Mouse (Mus musculus) midbrain, postnatal 0 days (tissue): ENCODE results near the gene Tnnt1. TPM values are rescaled to one million over a fixed set of nuclear protein-coding genes. Genes with fewer than 3 reads are reported as not detected.

Experiments used
- ATAC-seq: fragments of 200-750 bp; cut with Nextera tagmentation; 2 replicates; pipeline ENCODE4 v1.8.0; 2017; ENCODE audit warnings: moderate number of reproducible peaks, mild to moderate bottlenecking, moderate TSS enrichment, moderate library complexity; ENCODE audit not compliant: low FRiP score
- DNase-seq: peaks from one replicate; pipeline ENCODE4 v3.0.0-alpha.2; 2015; ENCODE audit warnings: low spot score
- H3K27ac ChIP-seq: fragments of 300-500 bp; sonication (generic); 2 replicates; pipeline ENCODE4 v1.5.1; 2014; ENCODE audit warnings: low read depth, mild to moderate bottlenecking, low read length, mixed read lengths
- H3K27me3 ChIP-seq: fragments of 300-500 bp; sonication (generic); 2 replicates; pipeline ENCODE4 v1.6.1; 2014; ENCODE audit warnings: low read length, control low read depth, mixed read lengths; ENCODE audit not compliant: insufficient read depth
- H3K36me3 ChIP-seq: fragments of 300-500 bp; sonication (generic); 2 replicates; pipeline ENCODE4 v1.6.1; 2014; ENCODE audit warnings: low read length, control low read depth, mixed read lengths; ENCODE audit not compliant: insufficient read depth
- H3K4me1 ChIP-seq: fragments of 300-500 bp; sonication (generic); 2 replicates; pipeline ENCODE4 v1.6.1; 2014; ENCODE audit warnings: mild to moderate bottlenecking, control low read depth, antibody characterized with exemption, low read length, mixed read lengths; ENCODE audit not compliant: insufficient read depth
- H3K4me2 ChIP-seq: fragments of 300-500 bp; sonication (generic); 2 replicates; pipeline ENCODE4 v1.6.1; 2014; ENCODE audit warnings: low read depth, mild to moderate bottlenecking, low read length, mixed read lengths; ENCODE audit not compliant: poor library complexity, severe bottlenecking
- H3K4me3 ChIP-seq: fragments of 300-500 bp; sonication (generic); 2 replicates; pipeline ENCODE4 v1.5.1; 2014; ENCODE audit warnings: low read depth, mild to moderate bottlenecking, low read length, moderate library complexity
- H3K9ac ChIP-seq: fragments of 300-500 bp; sonication (generic); replicated peaks from 2 replicates; pipeline ENCODE4 v1.6.1; 2014; ENCODE audit warnings: mild to moderate bottlenecking, low read length, moderate library complexity, mixed read lengths; ENCODE audit not compliant: poor library complexity, severe bottlenecking
- H3K9me3 ChIP-seq: fragments of 300-500 bp; sonication (generic); 2 replicates; pipeline ENCODE4 v1.6.1; 2016; ENCODE audit warnings: low read length, control low read depth
- CTCF ChIP-seq: IDR thresholded peaks from 2 replicates; pipeline ENCODE4 v1.5.1; 2016; ENCODE audit warnings: antibody characterized with exemption, mild to moderate bottlenecking
- WGBS: fragments of 180-500 bp; shearing (Covaris S2); extraction: QIAGEN DNeasy Blood & Tissue Kit; methylation state at CpG from one replicate; pipeline ENCODE4 v1.1.7; 2014; 5-methylcytosine and 5-hydroxymethylcytosine counted together
- polyA plus RNA-seq: library from polyadenylated mRNA; unstranded; fragments of >200 nt; fragmentation: Nextera tagmentation; extraction: Ambion mirVana; gene quantifications from 2 replicates; pipeline ENCODE4 v1.2.1, GENCODE M21; 2015
- total RNA-seq: library from RNA; depleted of rRNA; stranded (reverse); fragments of >200 nt; gene quantifications from 2 replicates; pipeline ENCODE4 v1.2.3, GENCODE M21; 2014

The Tnnt1 gene
- total and polyA plus RNA-seq, 2 experiments from 2014 or later = 4.1 to 4.2 TPM

GRCm38 (mm10) chr7:4546591-4547131, 30.5 kb upstream of the Tnnt1 start:
- peak overlapping the region; percentile 82 for H3K4me2 ChIP-seq
- ATAC-seq (peak; percentile 91), DNase-seq (peak; percentile 96)
- H3K27ac ChIP-seq = peak overlapping the region; percentile 93
- H3K36me3 ChIP-seq = no peaks in the 10 kb centered on the region; the same call in 1 of the 2 replicates
- TF ChIP-seq CTCF = peak; percentile 61
- peak overlapping the region; percentile 78 for H3K9ac ChIP-seq
- peak overlapping the region; percentile 54 for H3K4me3 ChIP-seq
- no peaks in the 10 kb centered on the region for H3K27me3 ChIP-seq
- no peaks in the 10 kb centered on the region for H3K9me3 ChIP-seq
- H3K4me1 ChIP-seq = peaks cover 10% of the 10 kb centered on the region
- WGBS = 1% methylated on average over 26 of the region's 26 CpGs

- Histone ChIP-seq H3K4me2 (peak overlapping the region; percentile 82), H3K36me3 (peaks cover under 1% of the 10 kb centered on the region; the same call in 1 of the 2 replicates), H3K27me3 (no peaks in the 10 kb centered on the region), H3K27ac (peak overlapping the region; percentile 93), H3K9me3 (no peaks in the 10 kb centered on the region), H3K4me3 (peak overlapping the region; percentile 54), H3K9ac (peak overlapping the region; percentile 78), H3K4me1 (peaks cover 10% of the 10 kb centered on the region)
- WGBS = 69% methylated on average over 15 of the region's 15 CpGs
- no peak for TF ChIP-seq CTCF
- no peak for DNase-seq
- ATAC-seq = peak; percentile 25; the same call in 1 of the 2 replicates
These were observed 29.9 kb upstream of the Tnnt1 start for GRCm38 (mm10) chr7:4546050-4546449.

GRCm38 (mm10) chr7:4542013-4542412, 25.8 kb upstream of the Tnnt1 start:
- Histone ChIP-seq H3K4me2 (no peak overlapping the region), H3K9me3 (no peaks in the 10 kb centered on the region), H3K9ac (no peak overlapping the region), H3K27ac (no peak overlapping the region), H3K4me3 (no peak overlapping the region), H3K4me1 (peaks cover 7% of the 10 kb centered on the region; the same call in 1 of the 2 replicates), H3K27me3 (no peaks in the 10 kb centered on the region), H3K36me3 (peaks cover 17% of the 10 kb centered on the region)
- ATAC-seq (no peak), DNase-seq (no peak)
- WGBS = 43% methylated on average over 17 of the region's 17 CpGs
- no peak for TF ChIP-seq CTCF

GRCm38 (mm10) chr7:4541344-4541743, 25.2 kb upstream of the Tnnt1 start:
- Histone ChIP-seq H3K4me3 (no peak overlapping the region), H3K36me3 (peaks cover 17% of the 10 kb centered on the region), H3K4me2 (no peak overlapping the region), H3K27me3 (no peaks in the 10 kb centered on the region), H3K27ac (no peak overlapping the region), H3K9me3 (no peaks in the 10 kb centered on the region), H3K9ac (no peak overlapping the region), H3K4me1 (peaks cover 7% of the 10 kb centered on the region; the same call in 1 of the 2 replicates)
- DNase-seq (no peak), ATAC-seq (no peak)
- TF ChIP-seq CTCF = peak; percentile 40
- 63% methylated on average over 5 of the region's 5 CpGs for WGBS

GRCm38 (mm10) chr7:4539019-4539418, 22.8 kb upstream of the Tnnt1 start:
- Histone ChIP-seq H3K9me3 (no peaks in the 10 kb centered on the region), H3K4me1 (no peaks in the 10 kb centered on the region), H3K9ac (no peak overlapping the region), H3K4me3 (no peak overlapping the region), H3K27ac (no peak overlapping the region), H3K36me3 (peaks cover 17% of the 10 kb centered on the region), H3K27me3 (no peaks in the 10 kb centered on the region), H3K4me2 (no peak overlapping the region)
- TF ChIP-seq CTCF = no peak
- WGBS = 93% methylated on average over 2 of the region's 2 CpGs
- no peak for DNase-seq
- 0 out of 2 replicates have a peak, but pooled peaks have one; percentile 32 for ATAC-seq

GRCm38 (mm10) chr7:4537181-4537580, 21.0 kb upstream of the Tnnt1 start:
- Histone ChIP-seq H3K9ac (no peak overlapping the region), H3K4me1 (no peaks in the 10 kb centered on the region), H3K36me3 (peaks cover 17% of the 10 kb centered on the region), H3K9me3 (no peaks in the 10 kb centered on the region), H3K4me3 (no peak overlapping the region), H3K27ac (no peak overlapping the region), H3K4me2 (no peak overlapping the region), H3K27me3 (0 out of 2 replicates have a peak, but pooled peaks cover under 1% of the 10 kb centered on the region)
- WGBS = 50% methylated on average over 4 of the region's 4 CpGs
- no peak for ATAC-seq
- DNase-seq = no peak
- TF ChIP-seq CTCF = no peak
